Mouse (Mus musculus) hindbrain, embryonic 12.5 days (tissue): ENCODE data around the gene Hibch. TPM values are rescaled to one million over a fixed set of nuclear protein-coding genes. Genes with fewer than 3 reads are reported as not detected.
A peak's percentile ranks its signal among the peaks of the same experiment; 100 is the strongest.

Source experiments
- ATAC-seq: fragments of 200-750 bp; cut with Nextera tagmentation; 2 replicates; pipeline ENCODE4 v1.8.0; 2017; ENCODE audit warnings: moderate TSS enrichment; ENCODE audit not compliant: low FRiP score
- H3K27ac ChIP-seq: fragments of 300-500 bp; sonication (generic); 2 replicates; pipeline ENCODE4 v1.5.1; 2016; ENCODE audit warnings: mild to moderate bottlenecking
- H3K27me3 ChIP-seq: fragments of 300-500 bp; sonication (generic); 2 replicates; pipeline ENCODE4 v1.6.1; 2016; ENCODE audit warnings: mild to moderate bottlenecking
- H3K36me3 ChIP-seq: fragments of 300-500 bp; sonication (generic); 2 replicates; pipeline ENCODE4 v1.6.1; 2016; ENCODE audit warnings: mild to moderate bottlenecking
- H3K4me1 ChIP-seq: fragments of 300-500 bp; sonication (generic); 2 replicates; pipeline ENCODE4 v1.6.1; 2016
- H3K4me2 ChIP-seq: fragments of 300-500 bp; sonication (generic); replicated peaks from 2 replicates; pipeline ENCODE4 v1.6.1; 2016; ENCODE audit warnings: mild to moderate bottlenecking
- H3K4me3 ChIP-seq: fragments of 300-500 bp; sonication (generic); 2 replicates; pipeline ENCODE4 v1.5.1; 2016; ENCODE audit warnings: mild to moderate bottlenecking
- H3K9ac ChIP-seq: fragments of 300-500 bp; sonication (generic); 2 replicates; pipeline ENCODE4 v1.6.1; 2016; ENCODE audit warnings: mild to moderate bottlenecking, moderate library complexity
- H3K9me3 ChIP-seq: fragments of 300-500 bp; sonication (generic); replicated peaks from 2 replicates; pipeline ENCODE4 v1.6.1; 2016; ENCODE audit warnings: mild to moderate bottlenecking
- WGBS: fragments of 180-500 bp; shearing (Covaris S2); methylation state at CpG from one replicate; pipeline ENCODE4 v1.1.7; 2016; 5-methylcytosine and 5-hydroxymethylcytosine counted together
- polyA plus RNA-seq: library from polyadenylated mRNA; unstranded; fragments of >200 nt; fragmentation: Nextera tagmentation; extraction: Ambion mirVana; gene quantifications from 2 replicates; pipeline ENCODE4 v1.2.1, GENCODE M21; 2016

Gene Hibch
- 32.0 and 32.6 TPM in 2 replicates for polyA plus RNA-seq

- Histone ChIP-seq H3K36me3 (no peaks in the 10 kb centered on the region), H3K4me1 (peaks cover 13% of the 10 kb centered on the region), H3K4me2 (peak within 1 kb of the TSS; percentile 62), H3K4me3 (peak within 1 kb of the TSS; percentile 53), H3K27me3 (no peaks in the 10 kb centered on the region), H3K27ac (peak within 1 kb of the TSS; percentile 82), H3K9me3 (no peaks in the 10 kb centered on the region), H3K9ac (peak within 1 kb of the TSS; percentile 65)
- ATAC-seq, result peak; percentile 100
- 3% methylated on average over 45 of the region's 45 CpGs for WGBS
Measured at GRCm38 (mm10) chr1:52844782-52845665, at the start of gene Hibch. Hibch (plus strand) TSS chr1:52844929.

- H3K9ac ChIP-seq, result no peak overlapping the region
- ATAC-seq, result no peak
- peaks cover 3% of the 10 kb centered on the region; the same call in 1 of the 2 replicates for H3K4me1 ChIP-seq
- 92% methylated on average over 2 of the region's 2 CpGs for WGBS
- no peak overlapping the region for H3K4me2 ChIP-seq
- H3K4me3 ChIP-seq, result no peak overlapping the region
- no peaks in the 10 kb centered on the region for H3K9me3 ChIP-seq
- peaks cover 16% of the 10 kb centered on the region; the same call in 1 of the 2 replicates for H3K36me3 ChIP-seq
- no peaks in the 10 kb centered on the region for H3K27me3 ChIP-seq
- H3K27ac ChIP-seq, result no peak overlapping the region
Measured at GRCm38 (mm10) chr1:52795927-52796326, 48.8 kb upstream of the Hibch start.

GRCm38 (mm10) chr1:52799056-52799726 lies 45.5 kb upstream of the Hibch start:
- Histone ChIP-seq H3K27ac (no peak overlapping the region), H3K9me3 (no peaks in the 10 kb centered on the region), H3K36me3 (0 out of 2 replicates have a peak, but pooled peaks cover 8% of the 10 kb centered on the region), H3K9ac (no peak overlapping the region), H3K4me1 (peaks cover 3% of the 10 kb centered on the region; the same call in 1 of the 2 replicates), H3K27me3 (no peaks in the 10 kb centered on the region), H3K4me3 (no peak overlapping the region), H3K4me2 (no peak overlapping the region)
- 78% methylated on average over 10 of the region's 10 CpGs for WGBS
- ATAC-seq, result no peak

- Histone ChIP-seq H3K4me3 (no peak overlapping the region), H3K4me2 (no peak overlapping the region), H3K27ac (no peak overlapping the region), H3K4me1 (peaks cover 3% of the 10 kb centered on the region; the same call in 1 of the 2 replicates), H3K27me3 (no peaks in the 10 kb centered on the region), H3K9ac (no peak overlapping the region), H3K9me3 (no peaks in the 10 kb centered on the region), H3K36me3 (0 out of 2 replicates have a peak, but pooled peaks cover 4% of the 10 kb centered on the region)
- 82% methylated on average over 5 of the region's 5 CpGs for WGBS
- ATAC-seq, result no peak
Measured at GRCm38 (mm10) chr1:52799772-52800171, 45.0 kb upstream of the Hibch start.

GRCm38 (mm10) chr1:52800340-52800740 lies 44.4 kb upstream of the Hibch start:
- Histone ChIP-seq H3K27ac (no peak overlapping the region), H3K4me2 (no peak overlapping the region), H3K4me1 (peaks cover 3% of the 10 kb centered on the region; the same call in 1 of the 2 replicates), H3K9ac (no peak overlapping the region), H3K4me3 (no peak overlapping the region), H3K36me3 (0 out of 2 replicates have a peak, but pooled peaks cover 4% of the 10 kb centered on the region), H3K27me3 (no peaks in the 10 kb centered on the region), H3K9me3 (no peaks in the 10 kb centered on the region)
- WGBS, result 69% methylated on average over 3 of the region's 3 CpGs
- ATAC-seq, result no peak

- 91% methylated on average over 5 of the region's 5 CpGs for WGBS
- Histone ChIP-seq H3K4me3 (no peak overlapping the region), H3K36me3 (no peaks in the 10 kb centered on the region), H3K9me3 (no peaks in the 10 kb centered on the region), H3K4me2 (no peak overlapping the region), H3K4me1 (peaks cover 3% of the 10 kb centered on the region; the same call in 1 of the 2 replicates), H3K9ac (no peak overlapping the region), H3K27ac (no peak overlapping the region), H3K27me3 (no peaks in the 10 kb centered on the region)
- ATAC-seq, result no peak
Measured at GRCm38 (mm10) chr1:52801651-52802050, 43.1 kb upstream of the Hibch start.

GRCm38 (mm10) chr1:52802406-52802975 lies 42.2 kb upstream of the Hibch start:
- ATAC-seq, result no peak
- no peak overlapping the region for H3K9ac ChIP-seq
- H3K36me3 ChIP-seq, result no peaks in the 10 kb centered on the region
- WGBS, result 89% methylated on average over 5 of the region's 5 CpGs
- H3K4me3 ChIP-seq, result no peak overlapping the region
- H3K27me3 ChIP-seq, result no peaks in the 10 kb centered on the region
- peaks cover 3% of the 10 kb centered on the region; the same call in 1 of the 2 replicates for H3K4me1 ChIP-seq
- no peak overlapping the region for H3K27ac ChIP-seq
- H3K4me2 ChIP-seq, result no peak overlapping the region
- H3K9me3 ChIP-seq, result no peaks in the 10 kb centered on the region

GRCm38 (mm10) chr1:52805041-52805440 lies 39.7 kb upstream of the Hibch start:
- Histone ChIP-seq H3K4me1 (peaks cover 3% of the 10 kb centered on the region; the same call in 1 of the 2 replicates), H3K27me3 (no peaks in the 10 kb centered on the region), H3K27ac (no peak overlapping the region), H3K4me3 (no peak overlapping the region), H3K9me3 (no peaks in the 10 kb centered on the region), H3K36me3 (no peaks in the 10 kb centered on the region), H3K9ac (no peak overlapping the region), H3K4me2 (no peak overlapping the region)
- no peak for ATAC-seq
- WGBS, result 79% methylated on average over 1 of the region's 1 CpGs

GRCm38 (mm10) chr1:52808456-52808855 lies 36.3 kb upstream of the Hibch start:
- no peak overlapping the region for H3K27ac ChIP-seq
- H3K36me3 ChIP-seq, result no peaks in the 10 kb centered on the region
- no peak overlapping the region for H3K4me2 ChIP-seq
- no peak for ATAC-seq
- no peaks in the 10 kb centered on the region for H3K9me3 ChIP-seq
- no peak overlapping the region for H3K9ac ChIP-seq
- 93% methylated on average over 6 of the region's 6 CpGs for WGBS
- H3K4me3 ChIP-seq, result no peak overlapping the region
- H3K4me1 ChIP-seq, result no peaks in the 10 kb centered on the region
- no peaks in the 10 kb centered on the region for H3K27me3 ChIP-seq

GRCm38 (mm10) chr1:52816232-52816891 lies 28.4 kb upstream of the Hibch start:
- peak overlapping the region; percentile 64 for H3K4me3 ChIP-seq

GRCm38 (mm10) chr1:52816910-52817812 lies 27.6 kb upstream of the Hibch start, which contains the start of gene Inpp1:
Inpp1 (minus strand) TSS chr1:52817688.
- Histone ChIP-seq H3K27ac (peak within 1 kb of the TSS; percentile 84), H3K36me3 (no peaks in the 10 kb centered on the region), H3K27me3 (no peaks in the 10 kb centered on the region), H3K4me2 (peak within 1 kb of the TSS; percentile 81), H3K4me3 (peak within 1 kb of the TSS; percentile 64), H3K9me3 (no peaks in the 10 kb centered on the region), H3K4me1 (peaks cover 12% of the 10 kb centered on the region), H3K9ac (peak within 1 kb of the TSS; percentile 89)
- peak; percentile 87 for ATAC-seq
- under 1% methylated on average over 58 of the region's 59 CpGs for WGBS

More at GRCm38 (mm10) chr1:52816232-52816891, 28.4 kb upstream of the Hibch start:
- 65% methylated on average over 13 of the region's 13 CpGs for WGBS
- no peaks in the 10 kb centered on the region for H3K36me3 ChIP-seq
- peak overlapping the region; percentile 81 for H3K4me2 ChIP-seq
- no peaks in the 10 kb centered on the region for H3K27me3 ChIP-seq
- H3K9me3 ChIP-seq, result no peaks in the 10 kb centered on the region
- 0 out of 2 replicates have a peak overlapping the region, but pooled peaks have one; percentile 89 for H3K9ac ChIP-seq
- peaks cover 12% of the 10 kb centered on the region for H3K4me1 ChIP-seq
- ATAC-seq, result peak; percentile 27; the same call in 1 of the 2 replicates
- H3K27ac ChIP-seq, result no peak overlapping the region
